Mouse (Mus musculus): ENCODE measurements around the gene Pbld1. TPM values are rescaled to one million over a fixed set of nuclear protein-coding genes. Genes with fewer than 3 reads are reported as not detected.
A peak's percentile ranks its signal among the peaks of the same experiment; 100 is the strongest.

Gene Pbld1
- total RNA-seq, 2 experiments from 2014 or later, result 1.0 to 3.3 TPM

GRCm38 (mm10) chr10:63092616-63093550 is 32.9 kb downstream of the Pbld1 start:
- DNase-seq, result no peak

GRCm38 (mm10) chr10:63096757-63097156 is 36.8 kb downstream of the Pbld1 start:
- no peak for DNase-seq

GRCm38 (mm10) chr10:63098191-63098590 is 38.2 kb downstream of the Pbld1 start:
- no peak for DNase-seq

GRCm38 (mm10) chr10:63099521-63099920 is 39.6 kb downstream of the Pbld1 start, which contains the start of gene Atoh7:
Gene Atoh7, plus strand, starts transcription at chr10:63099651.
- DNase-seq, result no peak

GRCm38 (mm10) chr10:63099941-63100562 is 40.1 kb downstream of the Pbld1 start:
- peak; percentile 23 to 26 for DNase-seq

GRCm38 (mm10) chr10:63100657-63101056 is 40.7 kb downstream of the Pbld1 start:
- no peak for DNase-seq

GRCm38 (mm10) chr10:63113027-63113604 is 53.2 kb downstream of the Pbld1 start:
- peak in 1 of 2 experiments; percentile 43 for DNase-seq

- DNase-seq, result no peak
Measured at GRCm38 (mm10) chr10:63113716-63114360, 53.9 kb downstream of the Pbld1 start.

- no peak for DNase-seq
Measured at GRCm38 (mm10) chr10:63115881-63116280, 55.9 kb downstream of the Pbld1 start.

- DNase-seq, result no peak
Measured at GRCm38 (mm10) chr10:63116376-63116775, 56.4 kb downstream of the Pbld1 start.

- no peak for DNase-seq
Measured at GRCm38 (mm10) chr10:63117583-63117982, 57.6 kb downstream of the Pbld1 start.

GRCm38 (mm10) chr10:63119916-63120315 is 60.0 kb downstream of the Pbld1 start:
- DNase-seq, result no peak

- no peak for DNase-seq
Measured at GRCm38 (mm10) chr10:63121961-63122360, 62.0 kb downstream of the Pbld1 start.

GRCm38 (mm10) chr10:63122516-63122915 is 62.6 kb downstream of the Pbld1 start:
- DNase-seq, result peak in 1 of 2 experiments; percentile 10

- DNase-seq, result no peak
Measured at GRCm38 (mm10) chr10:63123141-63123540, 63.2 kb downstream of the Pbld1 start.

GRCm38 (mm10) chr10:63124016-63124415 is 64.1 kb downstream of the Pbld1 start:
- DNase-seq, result no peak

GRCm38 (mm10) chr10:63125343-63125742 is 65.4 kb downstream of the Pbld1 start:
- DNase-seq, result no peak

- DNase-seq, result no peak
Measured at GRCm38 (mm10) chr10:63126116-63126515, 66.2 kb downstream of the Pbld1 start.

- DNase-seq, result no peak
Measured at GRCm38 (mm10) chr10:63127156-63127555, 67.2 kb downstream of the Pbld1 start.

All from heart, adult 18-20 months (tissue).